Comparison of ENCODE assay signal across 19 mouse cellular contexts in genomic region chr17:49820203-49820602, GRCm38 (mm10).
DNase-seq lines count a peak whose midpoint lies in the region.
"Had no signal": no experiment of that assay in that cellular context is flagged by ENCODE, and none has a peak within 500 bp of the region (broad histone marks: within the 10 kb centered on the region; RNA-seq: fewer than 3 reads in every experiment).

No protein-coding gene starts in this region.

- peak; percentile 58 to 69 for DNase-seq in left cerebral cortex, adult 18-20 months (ENCODE audit: low spot score in 2 of 2)
- DNase-seq in left cerebral cortex, postnatal 10 days (ENCODE audit: extremely low spot score in 1 of 2, low spot score in 2 of 2): no peak
- peak; percentile 67 for DNase-seq in right cerebral cortex, postnatal 25 days
- no peak for DNase-seq in right cerebral cortex, postnatal 14 days
- peak; percentile 55 for DNase-seq in left cerebral cortex, postnatal 36 days (ENCODE audit: low spot score in 2 of 2)
- no peak for DNase-seq in neural tube, embryonic 10.5 days (ENCODE audit: extremely low spot score, low spot score)
- no peak for DNase-seq in heart, postnatal 14 days
- DNase-seq: adrenal gland, postnatal 14 days; cerebellum, adult 2 months; cerebellum, postnatal 14 days; forebrain, postnatal 0 days; kidney, adult 18-20 months; kidney, postnatal 36 days; liver; lung, adult 2 months; lung, postnatal 10 days; retina, postnatal 1 day; spleen, adult 18-20 months; thymus, postnatal 4 days had no signal

- intact Hi-C loops in left cerebral cortex, postnatal 10 days (cut with DNase I): no loop called here
- intact Hi-C loops in left cerebral cortex, postnatal 36 days (cut with DNase I): no loop called here
- intact Hi-C loops in heart, postnatal 14 days (cut with DNase I): no loop called here

Comparison
In these comparisons a context has a peak if more than half of its experiments do, and no peak if none do; other contexts are left out.
1. DNase-seq: peak in left cerebral cortex, adult 18-20 months (2 of 2), right cerebral cortex, postnatal 25 days (single experiment) and left cerebral cortex, postnatal 36 days (2 of 2); none in left cerebral cortex, postnatal 10 days (0 of 2), right cerebral cortex, postnatal 14 days (single experiment), neural tube, embryonic 10.5 days (single experiment) and heart, postnatal 14 days (0 of 2).